Mouse (Mus musculus) A20 (cell line): ENCODE results near the gene Chrnd.

Experiments
- DNase-seq: peaks from one replicate; pipeline ENCODE4 v3.0.0-alpha.2; 2011; ENCODE audit warnings: low read depth, low spot score

Gene Chrnd

DNA sequence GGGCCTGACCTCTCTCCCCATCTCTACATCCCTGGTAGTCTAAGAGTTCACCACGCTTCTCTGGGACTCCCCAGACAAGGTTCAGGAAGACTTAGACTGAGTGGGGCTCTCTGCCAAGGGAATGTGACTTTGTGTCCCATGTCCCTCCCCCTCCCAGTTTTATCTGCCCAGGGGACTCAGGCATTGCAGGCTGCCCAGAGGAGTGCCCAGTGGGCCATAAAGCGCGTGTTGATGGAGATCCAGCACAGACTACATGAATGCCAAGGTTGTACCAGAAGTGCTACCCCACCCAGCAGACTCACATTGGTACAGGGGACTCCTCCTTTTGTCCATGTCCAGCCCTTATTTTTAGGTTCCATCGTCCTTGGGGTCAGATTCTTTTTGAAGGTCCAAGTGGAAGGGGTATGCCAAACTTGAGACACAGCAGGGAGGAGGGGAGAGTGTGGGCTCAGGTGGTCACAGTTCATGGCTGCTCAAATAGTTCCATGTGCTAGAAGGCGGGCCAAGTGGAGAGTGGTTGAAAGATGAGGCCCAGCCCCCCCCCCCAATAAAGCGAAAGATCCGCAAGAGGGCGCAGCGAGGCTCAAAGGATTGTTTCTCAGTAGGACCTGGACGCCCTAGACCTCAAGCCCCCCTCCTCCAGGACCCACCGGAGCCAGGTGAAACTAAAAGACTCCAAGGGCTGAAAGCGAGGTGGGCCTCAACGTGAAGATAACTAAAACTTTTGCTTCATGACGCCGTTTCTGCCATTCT, 6.2 kb upstream of the Chrnd start:
- no peak for DNase-seq

GRCm38 (mm10) chr1:87184751-87185139, 5.7 kb upstream of the Chrnd start:
- DNase-seq = peak; percentile 77

- DNase-seq = no peak
Observed at GRCm38 (mm10) chr1:87185526-87185925, 4.9 kb upstream of the Chrnd start.

GRCm38 (mm10) chr1:87186261-87187036, 4.0 kb upstream of the Chrnd start:
- DNase-seq = no peak

- peak; percentile 33 for DNase-seq
Observed at GRCm38 (mm10) chr1:87187037-87187355, 3.4 kb upstream of the Chrnd start.

- no peak for DNase-seq
Observed at GRCm38 (mm10) chr1:87197296-87197695, 6.9 kb downstream of the Chrnd start.

DNA sequence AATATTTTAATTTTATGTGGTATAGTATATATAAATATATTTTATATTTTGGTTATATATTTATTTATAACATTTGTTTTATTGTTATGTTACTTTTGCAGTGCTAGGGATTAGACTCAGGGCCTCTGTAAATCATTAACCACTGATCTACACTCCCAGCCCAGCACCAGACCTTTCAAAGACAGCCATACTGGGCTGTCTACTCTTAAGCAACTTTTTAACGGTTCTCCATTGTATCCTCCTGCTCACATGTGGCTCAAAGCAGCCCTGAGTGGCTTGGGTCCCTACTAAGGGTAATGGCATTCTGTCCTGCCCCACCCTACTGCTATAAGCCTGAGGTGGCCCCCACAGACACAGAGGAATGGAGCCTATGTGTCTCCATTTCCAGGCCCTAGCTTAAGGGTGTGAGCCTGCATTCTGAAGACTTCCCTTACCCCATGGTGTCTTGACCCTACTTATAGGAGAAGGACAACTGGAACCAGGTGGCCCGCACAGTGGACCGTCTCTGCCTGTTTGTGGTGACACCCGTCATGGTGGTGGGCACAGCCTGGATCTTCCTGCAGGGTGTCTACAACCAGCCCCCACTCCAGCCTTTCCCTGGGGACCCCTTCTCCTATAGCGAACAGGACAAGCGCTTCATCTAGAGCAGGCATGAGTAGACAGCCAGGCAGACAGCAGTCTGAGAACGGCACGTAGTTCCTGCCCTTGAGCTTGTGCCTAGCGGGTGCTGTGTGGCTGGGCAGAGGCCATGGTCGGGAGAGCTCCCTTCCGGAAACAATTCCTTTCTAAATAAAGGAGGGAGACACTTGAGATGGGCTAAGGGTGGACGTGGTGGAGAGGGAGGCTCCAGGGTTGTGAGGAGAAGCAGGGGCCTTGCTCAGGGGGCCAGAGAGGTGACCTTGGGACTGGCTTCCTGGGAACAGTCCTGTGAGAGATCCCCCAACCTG, 8.0 kb downstream of the Chrnd start:
- DNase-seq = no peak

DNA sequence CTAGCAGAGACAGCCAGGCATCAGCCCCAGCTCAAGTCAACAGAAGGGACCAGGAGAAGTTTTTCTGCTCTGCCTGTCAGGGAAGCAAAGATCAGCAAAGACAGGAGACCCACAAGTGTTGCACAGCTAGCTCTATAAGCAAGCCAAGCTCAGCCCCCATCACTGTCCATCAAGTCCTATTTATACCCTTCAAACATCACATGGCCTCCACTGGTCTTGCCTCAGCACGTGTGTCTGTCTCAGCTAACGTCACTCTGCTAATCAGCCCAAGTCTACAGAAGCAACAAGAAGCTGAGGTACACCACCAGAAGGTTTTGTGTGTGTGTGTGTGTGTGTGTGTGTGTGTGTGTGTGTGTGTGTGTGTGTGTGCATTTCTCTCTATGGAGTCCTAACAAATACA, 10.4 kb downstream of the Chrnd start:
- no peak for DNase-seq

DNA sequence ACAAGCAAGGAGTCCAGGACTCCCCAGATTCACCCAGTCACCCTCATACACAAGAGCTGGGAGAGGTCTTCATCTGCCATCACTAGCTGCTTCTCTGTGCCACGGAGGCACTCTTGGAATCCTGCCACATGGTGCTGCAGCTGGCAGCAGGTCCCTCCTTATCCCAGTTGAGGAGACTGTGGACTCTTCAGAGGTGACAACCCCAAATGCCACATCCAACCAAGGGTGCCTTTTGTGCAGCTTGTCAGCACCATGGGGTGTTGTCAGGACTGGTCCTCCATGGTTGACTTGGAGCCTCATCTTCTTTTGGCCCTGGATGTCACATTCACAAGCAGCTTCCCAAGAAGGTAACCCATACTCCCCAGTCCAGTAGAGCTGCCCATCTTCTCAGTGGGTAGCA, 11.4 kb downstream of the Chrnd start:
- DNase-seq = no peak

GRCm38 (mm10) chr1:87203779-87204178, 13.4 kb downstream of the Chrnd start:
- DNase-seq = no peak

DNA sequence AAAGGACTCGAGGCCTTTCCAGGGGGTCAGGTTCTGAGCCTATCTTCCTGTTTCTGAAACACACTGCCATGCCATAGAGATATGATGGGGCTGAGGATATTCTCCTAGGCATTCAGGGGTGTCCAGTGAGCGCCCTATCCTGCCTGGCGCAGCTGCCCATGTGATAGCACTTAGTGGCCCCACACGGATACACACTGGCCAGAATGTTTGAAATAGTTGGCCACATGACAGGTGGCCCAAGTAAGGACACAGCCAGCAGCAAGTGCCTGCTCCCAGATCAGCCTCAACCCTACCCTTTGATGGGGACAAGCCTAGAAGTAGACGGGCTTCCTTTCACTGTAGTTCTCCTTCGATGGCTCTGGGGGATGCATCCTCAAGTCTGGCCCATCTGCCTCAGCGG, 14.1 kb downstream of the Chrnd start, which contains the start of gene Chrng:
TSS of gene Chrng (plus strand) at position 193 of the 400 bp plus-strand sequence.
- DNase-seq = no peak

- no peak for DNase-seq
Observed at GRCm38 (mm10) chr1:87205038-87205437, 14.6 kb downstream of the Chrnd start.

DNA sequence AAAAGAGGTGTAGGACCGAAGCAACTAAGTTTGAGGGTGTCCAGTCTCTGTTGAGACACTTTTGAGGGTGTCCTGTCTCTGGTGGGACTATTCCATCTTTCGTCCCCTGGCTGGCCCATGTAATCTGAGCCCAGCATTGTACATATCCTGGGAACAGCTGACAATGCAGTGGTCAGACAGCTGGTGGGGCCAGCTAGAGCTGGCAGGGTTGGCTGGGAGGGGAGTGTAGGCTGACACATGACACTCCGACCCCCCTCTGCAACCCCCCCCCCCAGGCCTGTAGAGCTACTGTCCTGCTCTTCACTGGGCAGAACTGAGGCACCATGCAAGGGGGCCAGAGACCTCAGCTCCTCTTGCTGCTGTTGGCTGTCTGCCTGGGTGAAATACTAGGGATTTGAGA, 15.1 kb downstream of the Chrnd start:
- DNase-seq = no peak

GRCm38 (mm10) chr1:87206339-87206738, 15.9 kb downstream of the Chrnd start:
- peak; percentile 49 for DNase-seq

DNA sequence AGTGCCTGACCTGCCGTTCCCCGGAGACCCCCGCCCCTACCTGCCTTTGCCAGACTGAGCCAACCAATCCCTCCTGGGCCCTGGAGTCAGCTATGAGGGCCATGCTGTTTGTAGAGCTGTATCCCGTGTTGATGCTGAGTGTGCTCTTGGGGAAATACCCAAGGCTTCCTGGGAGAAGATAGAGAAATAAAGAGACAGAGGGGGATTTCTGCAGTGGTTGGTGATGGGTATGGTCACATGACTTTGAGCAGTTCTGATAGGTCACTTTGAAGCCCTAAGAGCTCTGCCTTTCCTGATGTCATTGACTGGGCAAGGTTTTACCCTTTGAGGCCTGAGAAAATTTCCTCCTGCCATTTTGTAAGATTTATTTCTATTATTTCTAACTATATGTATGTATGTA, 21.0 kb downstream of the Chrnd start:
- DNase-seq = no peak

- peak; percentile 95 for DNase-seq
Observed at GRCm38 (mm10) chr1:87213735-87214704, 23.6 kb downstream of the Chrnd start, which contains the start of gene Eif4e2. Eif4e2 (plus strand) TSS chr1:87213914.

GRCm38 (mm10) chr1:87214748-87215147, 24.3 kb downstream of the Chrnd start:
- DNase-seq = peak; percentile 48

DNA sequence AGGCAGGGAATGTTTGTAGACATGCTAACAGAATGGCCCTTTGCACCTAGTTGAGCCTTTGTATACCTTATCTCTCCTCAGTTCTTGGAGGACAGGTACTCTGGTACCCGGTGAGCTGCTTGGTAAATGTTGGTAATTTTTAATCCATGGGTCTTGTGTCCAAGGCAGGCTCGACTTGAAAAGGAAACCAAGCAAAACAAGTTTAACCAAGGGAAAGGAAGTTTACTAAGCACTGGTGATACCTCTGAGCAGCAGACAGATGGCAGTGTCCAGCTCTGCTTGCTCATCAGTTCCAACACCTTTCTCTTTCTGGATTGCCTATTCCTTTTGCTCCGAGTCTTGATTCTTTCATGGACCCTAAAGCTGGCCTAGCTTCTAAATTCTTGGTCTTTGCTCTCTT, 27.5 kb downstream of the Chrnd start:
- DNase-seq = peak; percentile 32

- no peak for DNase-seq
Observed at GRCm38 (mm10) chr1:87225739-87226138, 35.3 kb downstream of the Chrnd start.

- no peak for DNase-seq
Observed at GRCm38 (mm10) chr1:87226409-87227159, 36.2 kb downstream of the Chrnd start.
